Mouse (Mus musculus): ENCODE data around the gene Ccl8. TPM values are rescaled to one million over a fixed set of nuclear protein-coding genes. Genes with fewer than 3 reads are reported as not detected.

Ccl8 gene
- total and polyA plus RNA-seq, 3 experiments = not detected

- H3K36me3 ChIP-seq (replicated peaks) = no peaks in the 10 kb centered on the region
These were observed 13.5 kb upstream of the Ccl8 start, which contains the start of gene Ccl12 for GRCm38 (mm10) chr11:82101529-82101928. Ccl12 (plus strand) TSS chr11:82101845.

GRCm38 (mm10) chr11:82109611-82110010 lies 5.4 kb upstream of the Ccl8 start:
- H3K9me3 ChIP-seq (replicated peaks) = peaks cover 20% of the 10 kb centered on the region
- ATAC-seq (ENCODE audit: extremely low read depth, insufficient number of reproducible peaks, low FRiP score, poor library complexity, severe bottlenecking) = no peak

More at GRCm38 (mm10) chr11:82101529-82101928, 13.5 kb upstream of the Ccl8 start, which contains the start of gene Ccl12:
- no peaks in the 10 kb centered on the region for H3K27me3 ChIP-seq (ENCODE audit: insufficient read depth, low read length)
- ATAC-seq (ENCODE audit: extremely low read depth, insufficient number of reproducible peaks, low FRiP score, poor library complexity, severe bottlenecking) (no peak), DNase-seq (ENCODE audit: low spot score) (no peak)
- H3K4me1 ChIP-seq (ENCODE audit: insufficient read depth, low read depth, low read length) = no peaks in the 10 kb centered on the region
- H3K4me3 ChIP-seq (ENCODE audit: low read depth, low read length) = no peak within 1 kb of the TSS
- no peak for TF ChIP-seq GATA2 (IDR thresholded peaks at IDR 0.05; ENCODE audit: borderline replicate concordance, low read depth, low read length)
- no peak for TF ChIP-seq CTCF (IDR thresholded peaks at IDR 0.05; ENCODE audit: low read depth, low read length)
- TF ChIP-seq TAL1 (conservative IDR thresholded peaks at IDR 0.05; ENCODE audit: low read depth, low read length) = no peak
- TF ChIP-seq GATA1 (IDR thresholded peaks at IDR 0.05; ENCODE audit: borderline replicate concordance, low read length) = no peak
- no peak for TF ChIP-seq POLR2AphosphoS5 (IDR thresholded peaks at IDR 0.05; ENCODE audit: insufficient replicate concordance, low read depth, low read length)
- H3K9me3 ChIP-seq (replicated peaks) = peaks cover 21% of the 10 kb centered on the region

GRCm38 (mm10) chr11:82110372-82111248 lies 4.4 kb upstream of the Ccl8 start:
- no peak for ATAC-seq (ENCODE audit: extremely low read depth, insufficient number of reproducible peaks, low FRiP score, poor library complexity, severe bottlenecking)
- no peak for TF ChIP-seq POLR2AphosphoS5 (IDR thresholded peaks at IDR 0.05; ENCODE audit: insufficient replicate concordance, low read depth, low read length)
- no peak for TF ChIP-seq GATA2 (IDR thresholded peaks at IDR 0.05; ENCODE audit: borderline replicate concordance, low read depth, low read length)
- TF ChIP-seq CTCF (IDR thresholded peaks at IDR 0.05; ENCODE audit: low read depth, low read length) = no peak
- TF ChIP-seq GATA1 (IDR thresholded peaks at IDR 0.05; ENCODE audit: borderline replicate concordance, low read length) = no peak
- no peak for TF ChIP-seq TAL1 (conservative IDR thresholded peaks at IDR 0.05; ENCODE audit: low read depth, low read length)
- Histone ChIP-seq H3K4me3 (ENCODE audit: low read depth, low read length) (no peak overlapping the region), H3K27me3 (ENCODE audit: insufficient read depth, low read length) (no peaks in the 10 kb centered on the region), H3K9me3 (replicated peaks) (peaks cover 22% of the 10 kb centered on the region), H3K4me1 (ENCODE audit: insufficient read depth, low read depth, low read length) (no peaks in the 10 kb centered on the region), H3K36me3 (replicated peaks) (no peaks in the 10 kb centered on the region)
- DNase-seq (ENCODE audit: low spot score) = no peak

More at GRCm38 (mm10) chr11:82109611-82110010, 5.4 kb upstream of the Ccl8 start:
- Histone ChIP-seq H3K36me3 (replicated peaks) (no peaks in the 10 kb centered on the region), H3K27me3 (ENCODE audit: insufficient read depth, low read length) (no peaks in the 10 kb centered on the region), H3K4me3 (ENCODE audit: low read depth, low read length) (no peak overlapping the region), H3K4me1 (ENCODE audit: insufficient read depth, low read depth, low read length) (no peaks in the 10 kb centered on the region)
- DNase-seq (ENCODE audit: low spot score) = no peak
- TF ChIP-seq POLR2AphosphoS5 (IDR thresholded peaks at IDR 0.05; ENCODE audit: insufficient replicate concordance, low read depth, low read length) = no peak
- TF ChIP-seq CTCF (IDR thresholded peaks at IDR 0.05; ENCODE audit: low read depth, low read length) = no peak
- TF ChIP-seq GATA1 (IDR thresholded peaks at IDR 0.05; ENCODE audit: borderline replicate concordance, low read length) = no peak
- TF ChIP-seq GATA2 (IDR thresholded peaks at IDR 0.05; ENCODE audit: borderline replicate concordance, low read depth, low read length) = no peak
- no peak for TF ChIP-seq TAL1 (conservative IDR thresholded peaks at IDR 0.05; ENCODE audit: low read depth, low read length)

- Histone ChIP-seq H3K9me3 (replicated peaks) (peaks cover 15% of the 10 kb centered on the region), H3K36me3 (replicated peaks) (no peaks in the 10 kb centered on the region), H3K4me1 (ENCODE audit: insufficient read depth, low read depth, low read length) (no peaks in the 10 kb centered on the region), H3K27me3 (ENCODE audit: insufficient read depth, low read length) (no peaks in the 10 kb centered on the region), H3K4me3 (ENCODE audit: low read depth, low read length) (no peak overlapping the region)
- TF ChIP-seq GATA2 (IDR thresholded peaks at IDR 0.05; ENCODE audit: borderline replicate concordance, low read depth, low read length) (no peak), TAL1 (conservative IDR thresholded peaks at IDR 0.05; ENCODE audit: low read depth, low read length) (no peak), CTCF (IDR thresholded peaks at IDR 0.05; ENCODE audit: low read depth, low read length) (no peak), GATA1 (IDR thresholded peaks at IDR 0.05; ENCODE audit: borderline replicate concordance, low read length) (no peak), POLR2AphosphoS5 (IDR thresholded peaks at IDR 0.05; ENCODE audit: insufficient replicate concordance, low read depth, low read length) (no peak)
- ATAC-seq (ENCODE audit: extremely low read depth, insufficient number of reproducible peaks, low FRiP score, poor library complexity, severe bottlenecking) (no peak), DNase-seq (ENCODE audit: low spot score) (no peak)
These were observed 1.1 kb downstream of the Ccl8 start for GRCm38 (mm10) chr11:82116041-82116440.

GRCm38 (mm10) chr11:82132977-82133376 lies 18.0 kb downstream of the Ccl8 start:
- H3K27me3 ChIP-seq (ENCODE audit: insufficient read depth, low read length) = no peaks in the 10 kb centered on the region
- no peak for TF ChIP-seq GATA2 (IDR thresholded peaks at IDR 0.05; ENCODE audit: borderline replicate concordance, low read depth, low read length)
- no peak for TF ChIP-seq POLR2AphosphoS5 (IDR thresholded peaks at IDR 0.05; ENCODE audit: insufficient replicate concordance, low read depth, low read length)
- H3K9me3 ChIP-seq (replicated peaks) = peaks cover 3% of the 10 kb centered on the region; the same call in 1 of the 2 replicates
- ATAC-seq (ENCODE audit: extremely low read depth, insufficient number of reproducible peaks, low FRiP score, poor library complexity, severe bottlenecking) (no peak), DNase-seq (ENCODE audit: low spot score) (no peak)
- no peaks in the 10 kb centered on the region for H3K4me1 ChIP-seq (ENCODE audit: insufficient read depth, low read depth, low read length)
- H3K36me3 ChIP-seq (replicated peaks) = no peaks in the 10 kb centered on the region
- no peak overlapping the region for H3K4me3 ChIP-seq (ENCODE audit: low read depth, low read length)

- DNase-seq (ENCODE audit: low spot score) = no peak
- no peak for ATAC-seq (ENCODE audit: extremely low read depth, insufficient number of reproducible peaks, low FRiP score, poor library complexity, severe bottlenecking)
- Histone ChIP-seq H3K27me3 (ENCODE audit: insufficient read depth, low read length) (no peaks in the 10 kb centered on the region), H3K4me1 (ENCODE audit: insufficient read depth, low read depth, low read length) (no peaks in the 10 kb centered on the region), H3K9me3 (replicated peaks) (peaks cover 13% of the 10 kb centered on the region), H3K36me3 (replicated peaks) (no peaks in the 10 kb centered on the region), H3K4me3 (ENCODE audit: low read depth, low read length) (no peak overlapping the region)
- TF ChIP-seq POLR2AphosphoS5 (IDR thresholded peaks at IDR 0.05; ENCODE audit: insufficient replicate concordance, low read depth, low read length) = no peak
- no peak for TF ChIP-seq TAL1 (conservative IDR thresholded peaks at IDR 0.05; ENCODE audit: low read depth, low read length)
- TF ChIP-seq GATA1 (IDR thresholded peaks at IDR 0.05; ENCODE audit: borderline replicate concordance, low read length) = no peak
- TF ChIP-seq CTCF (IDR thresholded peaks at IDR 0.05; ENCODE audit: low read depth, low read length) = no peak
- TF ChIP-seq GATA2 (IDR thresholded peaks at IDR 0.05; ENCODE audit: borderline replicate concordance, low read depth, low read length) = no peak
These were observed 21.2 kb downstream of the Ccl8 start for GRCm38 (mm10) chr11:82136196-82136595.

Data from G1E (cell line).